Mouse (Mus musculus) heart, postnatal 0 days (tissue): ENCODE data around the gene Kbtbd4. TPM values are rescaled to one million over a fixed set of nuclear protein-coding genes. Genes with fewer than 3 reads are reported as not detected.

Source experiments
- ATAC-seq: fragments of 200-750 bp; cut with Nextera tagmentation; 2 replicates; pipeline ENCODE4 v1.8.0; 2017; ENCODE audit warnings: low read depth, moderate number of reproducible peaks, moderate library complexity; ENCODE audit not compliant: insufficient read depth
- DNase-seq: peaks from one replicate; pipeline ENCODE4 v3.0.0-alpha.2; 2016; ENCODE audit warnings: low spot score
- H3K27ac ChIP-seq: fragments of 300-500 bp; sonication (generic); 2 replicates; pipeline ENCODE4 v1.5.1; 2014; ENCODE audit warnings: low read depth, mild to moderate bottlenecking
- H3K27me3 ChIP-seq: fragments of 300-500 bp; sonication (generic); 2 replicates; pipeline ENCODE4 v1.6.1; 2014; ENCODE audit warnings: low read length, mixed read lengths; ENCODE audit not compliant: control insufficient read depth, insufficient read depth
- H3K36me3 ChIP-seq: fragments of 300-500 bp; sonication (generic); replicated peaks from 2 replicates; pipeline ENCODE4 v1.6.1; 2014; ENCODE audit warnings: low read length, mixed read lengths; ENCODE audit not compliant: control insufficient read depth, insufficient read depth
- H3K4me1 ChIP-seq: fragments of 300-500 bp; sonication (generic); 2 replicates; pipeline ENCODE4 v1.6.1; 2014; ENCODE audit warnings: antibody characterized with exemption; ENCODE audit not compliant: control insufficient read depth, insufficient read depth
- H3K4me2 ChIP-seq: fragments of 300-500 bp; sonication (generic); 2 replicates; pipeline ENCODE4 v1.6.1; 2014; ENCODE audit warnings: low read depth, mild to moderate bottlenecking, low read length, moderate library complexity
- H3K4me3 ChIP-seq: fragments of 300-500 bp; sonication (generic); 2 replicates; pipeline ENCODE4 v1.5.1; 2014; ENCODE audit warnings: low read depth, low read length
- H3K9ac ChIP-seq: fragments of 300-500 bp; sonication (generic); replicated peaks from 2 replicates; pipeline ENCODE4 v1.6.1; 2014; ENCODE audit warnings: low read depth, low read length, mixed read lengths
- H3K9me3 ChIP-seq: fragments of 300-500 bp; sonication (generic); replicated peaks from 2 replicates; pipeline ENCODE4 v1.6.1; 2016; ENCODE audit warnings: low read length; ENCODE audit not compliant: control insufficient read depth
- CTCF ChIP-seq: IDR thresholded peaks from 2 replicates; pipeline ENCODE4 v1.5.1; 2016; ENCODE audit warnings: antibody characterized with exemption, control low read depth, low read depth
- EP300 ChIP-seq: IDR thresholded peaks from 2 replicates; pipeline ENCODE4 v1.6.1; 2016; ENCODE audit warnings: antibody characterized with exemption, low read depth
- WGBS: fragments of 180-500 bp; shearing (Covaris S2); extraction: QIAGEN DNeasy Blood & Tissue Kit; methylation state at CpG from one replicate; pipeline ENCODE4 v1.1.7; 2014; 5-methylcytosine and 5-hydroxymethylcytosine counted together
- polyA plus RNA-seq: library from polyadenylated mRNA; unstranded; fragments of >200 nt; fragmentation: Nextera tagmentation; extraction: Ambion mirVana; gene quantifications from 2 replicates; pipeline ENCODE4 v1.2.1, GENCODE M21; 2015
- total RNA-seq: library from RNA; depleted of rRNA; stranded (reverse); fragments of >200 nt; gene quantifications from 2 replicates; pipeline ENCODE4 v1.2.3, GENCODE M21; 2014; ENCODE audit warnings: low replicate concordance

Gene Kbtbd4
- total and polyA plus RNA-seq, 2 experiments from 2014 or later: 17.8 to 19.5 TPM

GRCm38 (mm10) chr2:90871180-90871961 is 33.2 kb upstream of the Kbtbd4 start:
- Histone ChIP-seq H3K27me3 (no peaks in the 10 kb centered on the region), H3K27ac (peak overlapping the region; percentile 82), H3K9ac (no peak overlapping the region), H3K4me1 (peaks cover 24% of the 10 kb centered on the region), H3K9me3 (no peaks in the 10 kb centered on the region), H3K4me3 (no peak overlapping the region), H3K4me2 (no peak overlapping the region), H3K36me3 (peaks cover 18% of the 10 kb centered on the region)
- DNase-seq (no peak), ATAC-seq (no peak)
- TF ChIP-seq EP300: no peak
- TF ChIP-seq CTCF: no peak
- 43% methylated on average over 8 of the region's 8 CpGs for WGBS

GRCm38 (mm10) chr2:90874025-90874424 is 30.5 kb upstream of the Kbtbd4 start:
- 82% methylated on average over 1 of the region's 1 CpGs for WGBS
- TF ChIP-seq CTCF: no peak
- no peak for ATAC-seq

GRCm38 (mm10) chr2:90875239-90875638 is 29.3 kb upstream of the Kbtbd4 start:
- TF ChIP-seq CTCF (no peak), EP300 (no peak)
- DNase-seq: no peak
- no peak for ATAC-seq
- no peaks in the 10 kb centered on the region for H3K27me3 ChIP-seq
- no peak overlapping the region for H3K9ac ChIP-seq
- H3K4me2 ChIP-seq: no peak overlapping the region
- H3K9me3 ChIP-seq: no peaks in the 10 kb centered on the region
- H3K36me3 ChIP-seq: no peaks in the 10 kb centered on the region
- WGBS: 34% methylated on average over 2 of the region's 2 CpGs
- no peak overlapping the region for H3K4me3 ChIP-seq
- peaks cover 29% of the 10 kb centered on the region for H3K4me1 ChIP-seq
- H3K27ac ChIP-seq: no peak overlapping the region

More at GRCm38 (mm10) chr2:90874025-90874424, 30.5 kb upstream of the Kbtbd4 start:
- DNase-seq: no peak
- Histone ChIP-seq H3K4me1 (peaks cover 24% of the 10 kb centered on the region), H3K4me2 (no peak overlapping the region), H3K9ac (no peak overlapping the region), H3K9me3 (no peaks in the 10 kb centered on the region), H3K27me3 (no peaks in the 10 kb centered on the region), H3K36me3 (no peaks in the 10 kb centered on the region), H3K4me3 (no peak overlapping the region), H3K27ac (no peak overlapping the region)

- H3K27ac ChIP-seq: no peak overlapping the region
- no peak overlapping the region for H3K4me3 ChIP-seq
- H3K4me2 ChIP-seq: no peak overlapping the region
- no peak overlapping the region for H3K9ac ChIP-seq
- H3K27me3 ChIP-seq: no peaks in the 10 kb centered on the region
- DNase-seq (no peak), ATAC-seq (no peak)
- peaks cover 10% of the 10 kb centered on the region for H3K4me1 ChIP-seq
- H3K36me3 ChIP-seq: no peaks in the 10 kb centered on the region
- WGBS: 45% methylated on average over 5 of the region's 5 CpGs
- no peaks in the 10 kb centered on the region for H3K9me3 ChIP-seq
- TF ChIP-seq EP300 (no peak), CTCF (no peak)
Measured at GRCm38 (mm10) chr2:90877584-90878259, 26.8 kb upstream of the Kbtbd4 start.

GRCm38 (mm10) chr2:90879419-90879818 is 25.1 kb upstream of the Kbtbd4 start:
- Histone ChIP-seq H3K4me2 (no peak overlapping the region), H3K4me1 (peaks cover 10% of the 10 kb centered on the region), H3K36me3 (no peaks in the 10 kb centered on the region), H3K9me3 (no peaks in the 10 kb centered on the region), H3K4me3 (no peak overlapping the region), H3K27ac (no peak overlapping the region), H3K27me3 (no peaks in the 10 kb centered on the region), H3K9ac (no peak overlapping the region)
- TF ChIP-seq EP300 (no peak), CTCF (no peak)
- DNase-seq (no peak), ATAC-seq (no peak)
